Comparison of ENCODE assay signal across 12 mouse cellular contexts in the genomic region with DNA sequence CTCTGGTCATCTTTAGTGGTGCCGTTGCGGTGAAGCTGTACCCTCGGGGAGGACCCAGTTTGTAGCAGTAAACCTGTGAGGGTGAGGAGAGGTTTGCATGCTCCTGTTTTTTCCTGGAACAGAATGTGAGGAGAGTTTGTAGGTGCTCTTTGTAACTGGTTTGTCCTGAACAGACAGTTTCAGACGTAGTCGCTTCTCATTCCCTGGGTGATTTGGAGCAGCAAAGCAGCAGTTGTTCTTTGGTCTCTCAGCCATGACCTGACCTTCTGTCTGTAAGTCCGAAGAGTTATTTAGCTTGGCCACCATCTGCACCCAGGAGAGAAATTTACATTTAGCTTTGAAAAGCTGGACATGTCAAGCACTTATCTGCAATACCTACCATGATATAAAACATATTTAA.
DNase-seq lines count a peak whose midpoint lies in the region; ATAC-seq lines count a peak whose summit lies in the region.
"Had no signal": no experiment of that assay in that cellular context is flagged by ENCODE, and none has a peak within 500 bp of the region (broad histone marks: within the 10 kb centered on the region; RNA-seq: fewer than 3 reads in every experiment).

No protein-coding gene starts in this region.

- H3K36me3 ChIP-seq in midbrain, embryonic 10.5 days: no peaks in the 10 kb centered on the region
- no peaks in the 10 kb centered on the region for H3K36me3 ChIP-seq in midbrain, embryonic 14.5 days (ENCODE audit: control insufficient read depth, insufficient read depth, low read length)
- no peaks in the 10 kb centered on the region for H3K36me3 ChIP-seq in forebrain, embryonic 13.5 days (ENCODE audit: poor library complexity, severe bottlenecking)
- no peaks in the 10 kb centered on the region for H3K36me3 ChIP-seq in midbrain, embryonic 11.5 days (ENCODE audit: control insufficient read depth, insufficient read depth, low read length)
- H3K36me3 ChIP-seq: heart, embryonic 10.5 days; liver, embryonic 15.5 days had no signal

- peak overlapping the region; percentile 86 for H3K27ac ChIP-seq in midbrain, embryonic 10.5 days (replicated peaks)
- no peak overlapping the region for H3K27ac ChIP-seq in midbrain, embryonic 14.5 days (replicated peaks; ENCODE audit: low read depth, low read length)
- peak overlapping the region; percentile 68 for H3K27ac ChIP-seq in forebrain, embryonic 13.5 days
- peak overlapping the region; percentile 78 for H3K27ac ChIP-seq in midbrain, embryonic 11.5 days (ENCODE audit: low read depth, low read length)
- H3K27ac ChIP-seq: heart, embryonic 10.5 days; liver, embryonic 15.5 days; macrophage had no signal

- H3K4me3 ChIP-seq in midbrain, embryonic 10.5 days: peak overlapping the region; percentile 21
- H3K4me3 ChIP-seq in midbrain, embryonic 14.5 days (replicated peaks; ENCODE audit: low read depth, low read length): no peak overlapping the region
- no peak overlapping the region for H3K4me3 ChIP-seq in forebrain, embryonic 13.5 days
- no peak overlapping the region for H3K4me3 ChIP-seq in midbrain, embryonic 11.5 days (ENCODE audit: low read depth, low read length)
- H3K4me3 ChIP-seq: heart, embryonic 10.5 days; liver, embryonic 15.5 days had no signal

- H3K27me3 ChIP-seq in midbrain, embryonic 10.5 days (ENCODE audit: low read depth, poor library complexity, severe bottlenecking): no peaks in the 10 kb centered on the region
- no peaks in the 10 kb centered on the region for H3K27me3 ChIP-seq in midbrain, embryonic 14.5 days (ENCODE audit: control insufficient read depth, insufficient read depth, low read length)
- no peaks in the 10 kb centered on the region for H3K27me3 ChIP-seq in forebrain, embryonic 13.5 days
- no peaks in the 10 kb centered on the region for H3K27me3 ChIP-seq in midbrain, embryonic 11.5 days (ENCODE audit: control insufficient read depth, insufficient read depth, low read length)
- H3K27me3 ChIP-seq: liver, embryonic 15.5 days had no signal

- no peaks in the 10 kb centered on the region for H3K9me3 ChIP-seq in midbrain, embryonic 10.5 days (replicated peaks)
- H3K9me3 ChIP-seq in midbrain, embryonic 14.5 days (ENCODE audit: control insufficient read depth, low read length): no peaks in the 10 kb centered on the region
- H3K9me3 ChIP-seq in forebrain, embryonic 13.5 days (replicated peaks): no peaks in the 10 kb centered on the region
- H3K9me3 ChIP-seq in midbrain, embryonic 11.5 days (ENCODE audit: control insufficient read depth, low read length): no peaks in the 10 kb centered on the region
- H3K9me3 ChIP-seq: heart, embryonic 10.5 days; liver, embryonic 15.5 days had no signal

- WGBS in midbrain, embryonic 10.5 days: 24% methylated on average over 6 of the region's 6 CpGs
- 15% methylated on average over 6 of the region's 6 CpGs for WGBS in midbrain, embryonic 14.5 days
- 24% methylated on average over 6 of the region's 6 CpGs for WGBS in forebrain, embryonic 13.5 days
- WGBS in midbrain, embryonic 11.5 days: 17% methylated on average over 6 of the region's 6 CpGs

- no peak overlapping the region for H3K4me2 ChIP-seq in midbrain, embryonic 14.5 days (ENCODE audit: low read length)
- H3K4me2 ChIP-seq in forebrain, embryonic 13.5 days: no peak overlapping the region
- peak overlapping the region; percentile 19; the same call in 1 of the 2 replicates for H3K4me2 ChIP-seq in midbrain, embryonic 11.5 days
- H3K4me2 ChIP-seq: liver, embryonic 15.5 days had no signal

- H3K9ac ChIP-seq in midbrain, embryonic 14.5 days (replicated peaks; ENCODE audit: low read length): no peak overlapping the region
- H3K9ac ChIP-seq in forebrain, embryonic 13.5 days: no peak overlapping the region
- H3K9ac ChIP-seq in midbrain, embryonic 11.5 days (ENCODE audit: low read length): peak overlapping the region; percentile 45; the same call in 1 of the 2 replicates
- H3K9ac ChIP-seq: liver, embryonic 15.5 days had no signal

- peaks cover 42% of the 10 kb centered on the region for H3K4me1 ChIP-seq in midbrain, embryonic 10.5 days
- peaks cover 8% of the 10 kb centered on the region; the same call in 1 of the 2 replicates for H3K4me1 ChIP-seq in midbrain, embryonic 14.5 days (ENCODE audit: control insufficient read depth, insufficient read depth, low read length)
- H3K4me1 ChIP-seq in forebrain, embryonic 13.5 days: peaks cover 24% of the 10 kb centered on the region
- H3K4me1 ChIP-seq in midbrain, embryonic 11.5 days (ENCODE audit: control insufficient read depth, insufficient read depth, low read length): peaks cover 25% of the 10 kb centered on the region
- H3K4me1 ChIP-seq: liver, embryonic 15.5 days had no signal

- peak; percentile 37 for DNase-seq in midbrain, embryonic 10.5 days (ENCODE audit: low spot score)
- DNase-seq in midbrain, embryonic 14.5 days: no peak
- peak; percentile 89 for DNase-seq in midbrain, embryonic 11.5 days (ENCODE audit: low spot score, missing footprints)
- DNase-seq in thymus, postnatal 36 days: no peak
- DNase-seq in urinary bladder, postnatal 14 days (ENCODE audit: low spot score): no peak
- DNase-seq in spleen, postnatal 4 days (ENCODE audit: low spot score in 2 of 2): no peak
- DNase-seq: heart, postnatal 4 days; kidney, adult 2 months had no signal

- ATAC-seq in midbrain, embryonic 14.5 days (ENCODE audit: low FRiP score, low TSS enrichment): no peak
- ATAC-seq in forebrain, embryonic 13.5 days: no peak
- peak; percentile 56 for ATAC-seq in midbrain, embryonic 11.5 days (ENCODE audit: low FRiP score)

Comparison
In these comparisons a context has a peak if more than half of its experiments do, and no peak if none do; other contexts are left out.
1. DNase-seq: peak in midbrain, embryonic 10.5 days (single experiment) and midbrain, embryonic 11.5 days (single experiment); none in midbrain, embryonic 14.5 days (single experiment), thymus, postnatal 36 days (0 of 2), urinary bladder, postnatal 14 days (single experiment) and spleen, postnatal 4 days (0 of 2).